Mouse (Mus musculus): ENCODE measurements around the gene Ercc4. TPM values are rescaled to one million over a fixed set of nuclear protein-coding genes. Genes with fewer than 3 reads are reported as not detected.

Ercc4 gene
- total and polyA plus RNA-seq, 3 experiments = 6.2 to 7.7 (median 6.6) TPM

GRCm38 (mm10) chr16:13158906-13159889 lies 49.7 kb downstream of the Ercc4 start:
- no peaks in the 10 kb centered on the region for H3K79me2 ChIP-seq (replicated peaks; ENCODE audit: control insufficient read depth, insufficient read depth, low read length)
- H3K9ac ChIP-seq (ENCODE audit: low read depth, low read length) = no peak overlapping the region
- peaks cover 3% of the 10 kb centered on the region; the same call in 1 of the 2 replicates for H3K4me1 ChIP-seq (ENCODE audit: control insufficient read depth, insufficient read depth, low read length)
- DNase-seq = peak; percentile 61 to 67
- H3K27ac ChIP-seq = peak overlapping the region; percentile 36
- H3K27me3 ChIP-seq (ENCODE audit: control insufficient read depth, insufficient read depth, low read length) = no peaks in the 10 kb centered on the region
- intact Hi-C loops (cut with DNase I) = loop anchor here (1.0 kb wide), 1 partner anchor 250 kb away; no protein-coding TSS in a partner anchor
- H3K36me3 ChIP-seq (ENCODE audit: control insufficient read depth, insufficient read depth, low read length) = no peaks in the 10 kb centered on the region
- TF ChIP-seq EP300 (IDR thresholded peaks at IDR 0.05; ENCODE audit: insufficient read depth, low read depth, low read length) (no peak), CTCF (IDR thresholded peaks at IDR 0.05) (no peak), POLR2A (IDR thresholded peaks at IDR 0.05; ENCODE audit: insufficient read depth, low read depth, low read length) (no peak)
- 30% methylated on average over 13 of the region's 13 CpGs for WGBS
- H3K4me3 ChIP-seq = no peak overlapping the region

GRCm38 (mm10) chr16:13159927-13160644 lies 50.6 kb downstream of the Ercc4 start:
- H3K27ac ChIP-seq = peak overlapping the region; percentile 86
- WGBS = 3% methylated on average over 29 of the region's 29 CpGs
- no peaks in the 10 kb centered on the region for H3K36me3 ChIP-seq (ENCODE audit: control insufficient read depth, insufficient read depth, low read length)
- TF ChIP-seq POLR2A (IDR thresholded peaks at IDR 0.05; ENCODE audit: insufficient read depth, low read depth, low read length) (peak; percentile 55), EP300 (IDR thresholded peaks at IDR 0.05; ENCODE audit: insufficient read depth, low read depth, low read length) (peak; percentile 98; the same call in 1 of the 2 replicates), CTCF (IDR thresholded peaks at IDR 0.05) (peak; percentile 87)
- H3K9ac ChIP-seq (ENCODE audit: low read depth, low read length) = 0 out of 2 replicates have a peak overlapping the region, but pooled peaks have one; percentile 24
- no peaks in the 10 kb centered on the region for H3K79me2 ChIP-seq (replicated peaks; ENCODE audit: control insufficient read depth, insufficient read depth, low read length)
- H3K4me3 ChIP-seq = peak overlapping the region; percentile 42
- peak; percentile 91 to 97 for DNase-seq
- intact Hi-C loops (cut with DNase I) = loop anchor here (1.0 to 5.0 kb wide), 7 partner anchors 29 to 249 kb away; partner anchors contain the start of gene Mrtfb
- H3K4me1 ChIP-seq (ENCODE audit: control insufficient read depth, insufficient read depth, low read length) = peaks cover 3% of the 10 kb centered on the region; the same call in 1 of the 2 replicates
- H3K27me3 ChIP-seq (ENCODE audit: control insufficient read depth, insufficient read depth, low read length) = no peaks in the 10 kb centered on the region

- no peaks in the 10 kb centered on the region for H3K79me2 ChIP-seq (replicated peaks; ENCODE audit: control insufficient read depth, insufficient read depth, low read length)
- H3K4me3 ChIP-seq = no peak overlapping the region
- peaks cover 3% of the 10 kb centered on the region; the same call in 1 of the 2 replicates for H3K4me1 ChIP-seq (ENCODE audit: control insufficient read depth, insufficient read depth, low read length)
- no peak overlapping the region for H3K27ac ChIP-seq
- no peaks in the 10 kb centered on the region for H3K36me3 ChIP-seq (ENCODE audit: control insufficient read depth, insufficient read depth, low read length)
- no peak for DNase-seq
- 95% methylated on average over 5 of the region's 5 CpGs for WGBS
- intact Hi-C loops (cut with DNase I) = loop anchor here (2.0 to 5.0 kb wide), 4 partner anchors 27 to 171 kb away; no protein-coding TSS in a partner anchor
- H3K27me3 ChIP-seq (ENCODE audit: control insufficient read depth, insufficient read depth, low read length) = no peaks in the 10 kb centered on the region
- TF ChIP-seq CTCF (IDR thresholded peaks at IDR 0.05) (no peak), POLR2A (IDR thresholded peaks at IDR 0.05; ENCODE audit: insufficient read depth, low read depth, low read length) (no peak), EP300 (IDR thresholded peaks at IDR 0.05; ENCODE audit: insufficient read depth, low read depth, low read length) (no peak)
- H3K9ac ChIP-seq (ENCODE audit: low read depth, low read length) = no peak overlapping the region
Measured at GRCm38 (mm10) chr16:13161516-13161915, 52.0 kb downstream of the Ercc4 start.

GRCm38 (mm10) chr16:13167731-13168130 lies 58.2 kb downstream of the Ercc4 start:
- Histone ChIP-seq H3K4me1 (ENCODE audit: control insufficient read depth, insufficient read depth, low read length) (no peaks in the 10 kb centered on the region), H3K36me3 (ENCODE audit: control insufficient read depth, insufficient read depth, low read length) (no peaks in the 10 kb centered on the region), H3K27me3 (ENCODE audit: control insufficient read depth, insufficient read depth, low read length) (no peaks in the 10 kb centered on the region), H3K9ac (ENCODE audit: low read depth, low read length) (no peak overlapping the region), H3K4me3 (no peak overlapping the region), H3K27ac (no peak overlapping the region), H3K79me2 (replicated peaks; ENCODE audit: control insufficient read depth, insufficient read depth, low read length) (no peaks in the 10 kb centered on the region)
- TF ChIP-seq CTCF (IDR thresholded peaks at IDR 0.05) (no peak), POLR2A (IDR thresholded peaks at IDR 0.05; ENCODE audit: insufficient read depth, low read depth, low read length) (no peak), EP300 (IDR thresholded peaks at IDR 0.05; ENCODE audit: insufficient read depth, low read depth, low read length) (no peak)
- DNase-seq = no peak
- WGBS = 63% methylated on average over 3 of the region's 3 CpGs
- intact Hi-C loops (cut with DNase I) = no loop called here

GRCm38 (mm10) chr16:13173055-13173742 lies 63.7 kb downstream of the Ercc4 start:
- DNase-seq = no peak
- no peaks in the 10 kb centered on the region for H3K79me2 ChIP-seq (replicated peaks; ENCODE audit: control insufficient read depth, insufficient read depth, low read length)
- H3K4me1 ChIP-seq (ENCODE audit: control insufficient read depth, insufficient read depth, low read length) = no peaks in the 10 kb centered on the region

More at GRCm38 (mm10) chr16:13173055-13173742, 63.7 kb downstream of the Ercc4 start:
- Histone ChIP-seq H3K4me3 (no peak overlapping the region), H3K27me3 (ENCODE audit: control insufficient read depth, insufficient read depth, low read length) (no peaks in the 10 kb centered on the region), H3K27ac (no peak overlapping the region), H3K36me3 (ENCODE audit: control insufficient read depth, insufficient read depth, low read length) (no peaks in the 10 kb centered on the region), H3K9ac (ENCODE audit: low read depth, low read length) (no peak overlapping the region)
- intact Hi-C loops (cut with DNase I) = no loop called here
- WGBS = 85% methylated on average over 5 of the region's 5 CpGs
- TF ChIP-seq CTCF (IDR thresholded peaks at IDR 0.05) = no peak
- no peak for TF ChIP-seq POLR2A (IDR thresholded peaks at IDR 0.05; ENCODE audit: insufficient read depth, low read depth, low read length)
- no peak for TF ChIP-seq EP300 (IDR thresholded peaks at IDR 0.05; ENCODE audit: insufficient read depth, low read depth, low read length)

Measured in heart, adult 2 months (tissue).